Mouse (Mus musculus) embryonic facial prominence, embryonic 14.5 days (tissue): ENCODE data around the gene Psmc3ip. TPM values are rescaled to one million over a fixed set of nuclear protein-coding genes. Genes with fewer than 3 reads are reported as not detected.

Source experiments
- ATAC-seq: fragments of 200-750 bp; cut with Nextera tagmentation; 2 replicates; pipeline ENCODE4 v1.8.0; 2017; ENCODE audit warnings: low read depth, moderate number of reproducible peaks, moderate TSS enrichment
- DNase-seq: peaks from one replicate; pipeline ENCODE4 v3.0.0-alpha.2; 2015; ENCODE audit warnings: low spot score
- H3K27ac ChIP-seq: fragments of 300-500 bp; sonication (generic); replicated peaks from 2 replicates; pipeline ENCODE4 v1.5.1; 2014; ENCODE audit warnings: low read depth, mild to moderate bottlenecking, low read length, moderate library complexity
- H3K27me3 ChIP-seq: fragments of 300-500 bp; sonication (generic); replicated peaks from 2 replicates; pipeline ENCODE4 v1.6.1; 2014; ENCODE audit warnings: low read length; ENCODE audit not compliant: control insufficient read depth, insufficient read depth
- H3K36me3 ChIP-seq: fragments of 300-500 bp; sonication (generic); 2 replicates; pipeline ENCODE4 v1.6.1; 2014; ENCODE audit warnings: low read length, mixed read lengths; ENCODE audit not compliant: control insufficient read depth, insufficient read depth
- H3K4me1 ChIP-seq: fragments of 300-500 bp; sonication (generic); 2 replicates; pipeline ENCODE4 v1.6.1; 2014; ENCODE audit warnings: antibody characterized with exemption, low read length; ENCODE audit not compliant: control insufficient read depth, insufficient read depth
- H3K4me2 ChIP-seq: fragments of 300-500 bp; sonication (generic); 2 replicates; pipeline ENCODE4 v1.6.1; 2014; ENCODE audit warnings: low read depth, mild to moderate bottlenecking, low read length, moderate library complexity, mixed read lengths
- H3K4me3 ChIP-seq: fragments of 300-500 bp; sonication (generic); 2 replicates; pipeline ENCODE4 v1.5.1; 2014; ENCODE audit warnings: low read depth, mild to moderate bottlenecking, low read length
- H3K9ac ChIP-seq: fragments of 300-500 bp; sonication (generic); 2 replicates; pipeline ENCODE4 v1.6.1; 2014; ENCODE audit warnings: low read depth, mild to moderate bottlenecking, low read length, moderate library complexity, mixed read lengths
- H3K9me3 ChIP-seq: fragments of 300-500 bp; sonication (generic); 2 replicates; pipeline ENCODE4 v1.6.1; 2016; ENCODE audit warnings: low read length; ENCODE audit not compliant: control insufficient read depth
- WGBS: fragments of 180-500 bp; shearing (Covaris S2); extraction: QIAGEN DNeasy Blood & Tissue Kit; methylation state at CpG from one replicate; pipeline ENCODE4 v1.1.7; 2014; 5-methylcytosine and 5-hydroxymethylcytosine counted together
- polyA plus RNA-seq: library from polyadenylated mRNA; unstranded; fragments of >200 nt; fragmentation: Nextera tagmentation; extraction: Ambion mirVana; gene quantifications from 2 replicates; pipeline ENCODE4 v1.2.1, GENCODE M21; 2014

The Psmc3ip gene
- polyA plus RNA-seq, 1 experiment from 2014 or later, result 27.2 TPM

DNA sequence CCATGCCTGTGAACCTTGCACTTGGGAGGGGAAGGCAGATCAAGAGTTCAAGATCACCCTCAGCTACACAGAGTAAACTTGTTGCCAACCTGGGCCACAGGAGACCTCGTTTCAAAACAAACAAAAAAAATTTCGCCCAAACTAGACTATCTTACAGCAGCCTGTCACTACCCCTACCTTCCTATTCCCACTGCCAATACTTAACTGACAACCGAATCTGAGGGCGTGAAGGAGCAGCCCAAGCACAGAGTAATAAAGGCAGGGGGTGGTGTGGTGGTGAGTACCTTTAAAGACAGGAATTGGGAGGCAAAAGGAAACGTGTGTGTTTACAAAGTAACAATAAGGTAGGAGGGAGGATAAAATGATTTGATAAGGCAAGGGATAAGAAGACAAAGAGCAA, 15.5 kb upstream of the Psmc3ip start:
- 61% methylated on average over 5 of the region's 5 CpGs for WGBS
- no peak overlapping the region for H3K4me3 ChIP-seq
- peaks cover 13% of the 10 kb centered on the region; the same call in 1 of the 2 replicates for H3K36me3 ChIP-seq
- no peaks in the 10 kb centered on the region for H3K9me3 ChIP-seq
- no peak overlapping the region for H3K9ac ChIP-seq
- no peaks in the 10 kb centered on the region for H3K27me3 ChIP-seq
- DNase-seq (no peak), ATAC-seq (no peak)
- no peaks in the 10 kb centered on the region for H3K4me1 ChIP-seq
- H3K27ac ChIP-seq, result no peak overlapping the region
- no peak overlapping the region for H3K4me2 ChIP-seq

- 75% methylated on average over 4 of the region's 4 CpGs for WGBS
- ATAC-seq, result no peak
- H3K9ac ChIP-seq, result no peak overlapping the region
Observed at GRCm38 (mm10) chr11:101109351-101109750, 14.1 kb upstream of the Psmc3ip start.

GRCm38 (mm10) chr11:101103011-101103410, 7.8 kb upstream of the Psmc3ip start:
- Histone ChIP-seq H3K27ac (peak overlapping the region; percentile 63; the same call in 1 of the 2 replicates), H3K27me3 (no peaks in the 10 kb centered on the region), H3K4me2 (no peak overlapping the region), H3K36me3 (peaks cover 83% of the 10 kb centered on the region), H3K9me3 (no peaks in the 10 kb centered on the region), H3K4me1 (no peaks in the 10 kb centered on the region), H3K4me3 (no peak overlapping the region), H3K9ac (no peak overlapping the region)
- peak; percentile 60; the same call in 1 of the 2 replicates for ATAC-seq
- 73% methylated on average over 5 of the region's 5 CpGs for WGBS
- peak; percentile 81 for DNase-seq

More at GRCm38 (mm10) chr11:101109351-101109750, 14.1 kb upstream of the Psmc3ip start:
- peaks cover 24% of the 10 kb centered on the region; the same call in 1 of the 2 replicates for H3K36me3 ChIP-seq
- no peak for DNase-seq
- no peak overlapping the region for H3K27ac ChIP-seq
- no peak overlapping the region for H3K4me2 ChIP-seq
- no peaks in the 10 kb centered on the region for H3K4me1 ChIP-seq
- H3K4me3 ChIP-seq, result no peak overlapping the region
- H3K9me3 ChIP-seq, result no peaks in the 10 kb centered on the region
- H3K27me3 ChIP-seq, result no peaks in the 10 kb centered on the region

- Histone ChIP-seq H3K4me3 (no peak overlapping the region), H3K9me3 (no peaks in the 10 kb centered on the region), H3K4me1 (no peaks in the 10 kb centered on the region), H3K9ac (no peak overlapping the region), H3K36me3 (peaks cover 72% of the 10 kb centered on the region), H3K4me2 (no peak overlapping the region), H3K27ac (no peak overlapping the region), H3K27me3 (no peaks in the 10 kb centered on the region)
- no peak for ATAC-seq
- WGBS, result 88% methylated on average over 8 of the region's 8 CpGs
- no peak for DNase-seq
Observed at GRCm38 (mm10) chr11:101098231-101098630, 3.0 kb upstream of the Psmc3ip start.

DNA sequence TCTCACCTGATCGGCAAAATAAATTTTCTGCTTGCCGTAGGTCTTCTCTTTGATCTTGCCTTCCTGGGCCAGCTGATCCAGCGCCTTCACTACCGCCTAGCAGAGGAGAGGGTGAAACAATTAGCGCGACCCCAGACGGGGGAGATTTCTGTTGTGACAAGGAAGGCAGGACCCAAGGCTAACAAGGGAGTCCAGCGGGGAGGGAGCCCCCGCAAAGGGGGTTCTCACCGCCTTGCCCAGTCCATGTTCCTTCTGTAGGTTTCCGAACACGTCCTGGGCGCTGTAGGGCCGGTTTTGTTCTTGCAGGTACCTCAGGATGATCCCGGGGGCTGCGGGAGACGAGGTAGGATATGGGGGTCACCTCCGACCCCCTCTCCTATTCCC, 314 bp downstream of the Psmc3ip start:
- peak overlapping the region; percentile 96 for H3K4me2 ChIP-seq
- peaks cover 72% of the 10 kb centered on the region for H3K36me3 ChIP-seq
- H3K27ac ChIP-seq, result 0 out of 2 replicates have a peak overlapping the region, but pooled peaks have one; percentile 33
- peak overlapping the region; percentile 71 for H3K9ac ChIP-seq
- H3K27me3 ChIP-seq, result no peaks in the 10 kb centered on the region
- DNase-seq (no peak), ATAC-seq (peak; percentile 27)
- H3K9me3 ChIP-seq, result no peaks in the 10 kb centered on the region
- H3K4me1 ChIP-seq, result no peaks in the 10 kb centered on the region
- 0% methylated on average over 16 of the region's 18 CpGs for WGBS
- peak overlapping the region; percentile 66 for H3K4me3 ChIP-seq

- Histone ChIP-seq H3K4me2 (no peak overlapping the region), H3K27ac (no peak overlapping the region), H3K4me1 (peaks cover 3% of the 10 kb centered on the region; the same call in 1 of the 2 replicates), H3K27me3 (no peaks in the 10 kb centered on the region), H3K9me3 (no peaks in the 10 kb centered on the region), H3K36me3 (peaks cover 65% of the 10 kb centered on the region), H3K4me3 (no peak overlapping the region), H3K9ac (no peak overlapping the region)
- WGBS, result 82% methylated on average over 1 of the region's 1 CpGs
- ATAC-seq, result no peak
- DNase-seq, result no peak
Observed at GRCm38 (mm10) chr11:101089931-101090330, 5.3 kb downstream of the Psmc3ip start.

GRCm38 (mm10) chr11:101087682-101088055, 7.6 kb downstream of the Psmc3ip start:
- 15% methylated on average over 4 of the region's 8 CpGs for WGBS

DNA sequence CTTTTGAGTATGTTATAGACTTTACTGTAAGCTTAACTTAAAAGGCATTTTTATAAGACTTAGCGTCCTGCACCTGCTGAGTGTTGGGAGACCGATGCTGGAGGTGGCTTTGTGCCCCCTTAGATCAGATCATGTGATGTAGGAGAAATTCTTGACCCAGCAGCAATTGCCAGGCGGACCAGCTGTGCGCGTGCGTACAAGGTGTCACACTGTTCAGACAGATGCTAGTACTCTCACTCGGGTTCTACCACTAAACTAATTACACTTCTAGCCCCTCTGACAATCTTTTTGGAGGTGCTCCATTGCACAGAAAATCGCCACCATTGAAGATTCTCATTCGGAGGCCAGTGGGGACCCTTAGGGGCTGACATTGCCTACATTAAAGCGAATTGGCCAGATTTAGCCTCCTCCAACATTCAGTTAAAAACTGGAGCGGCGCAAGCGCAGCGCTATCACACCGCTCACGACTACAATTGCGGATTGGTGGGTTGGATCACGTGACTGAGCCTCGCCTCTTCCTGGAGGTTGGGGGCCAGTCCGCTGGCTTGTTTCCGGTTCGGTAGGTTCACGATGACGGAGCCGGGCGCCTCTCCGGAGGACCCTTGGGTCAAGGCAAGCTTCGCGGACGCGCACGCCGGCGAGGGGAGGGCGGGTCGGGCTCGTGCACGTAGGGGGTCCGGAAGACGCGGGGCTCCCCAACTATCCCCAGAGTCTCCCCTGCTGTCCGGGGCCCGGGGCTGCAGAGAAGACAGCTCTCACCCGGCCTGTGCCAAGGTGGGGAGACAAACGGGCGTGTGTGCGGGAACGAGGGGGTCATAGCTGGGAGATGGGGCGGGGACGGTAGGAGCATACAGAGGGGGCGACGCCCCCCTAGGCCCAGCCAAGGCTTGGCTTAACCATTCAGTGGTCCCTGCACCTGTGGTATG, 8.2 kb downstream of the Psmc3ip start, which contains the start of gene Mlx:
Mlx (plus strand) TSS at position 522 of the 926 bp plus-strand sequence.
- peak within 1 kb of the TSS; percentile 82 for H3K9ac ChIP-seq
- DNase-seq (peak; percentile 97), ATAC-seq (peak; percentile 90)
- peak within 1 kb of the TSS; percentile 78 for H3K27ac ChIP-seq
- peaks cover 10% of the 10 kb centered on the region for H3K4me1 ChIP-seq
- H3K4me3 ChIP-seq, result peak within 1 kb of the TSS; percentile 66
- no peaks in the 10 kb centered on the region for H3K27me3 ChIP-seq
- WGBS, result under 1% methylated on average over 37 of the region's 52 CpGs
- no peaks in the 10 kb centered on the region for H3K9me3 ChIP-seq
- peak within 1 kb of the TSS; percentile 86 for H3K4me2 ChIP-seq
- peaks cover 47% of the 10 kb centered on the region for H3K36me3 ChIP-seq

More at GRCm38 (mm10) chr11:101087682-101088055, 7.6 kb downstream of the Psmc3ip start:
- peak overlapping the region; percentile 86 for H3K4me2 ChIP-seq
- peak overlapping the region; percentile 82 for H3K9ac ChIP-seq
- ATAC-seq, result no peak
- no peak for DNase-seq
- H3K27me3 ChIP-seq, result no peaks in the 10 kb centered on the region
- H3K9me3 ChIP-seq, result no peaks in the 10 kb centered on the region
- peaks cover 10% of the 10 kb centered on the region for H3K4me1 ChIP-seq
- peak overlapping the region; percentile 66 for H3K4me3 ChIP-seq
- H3K27ac ChIP-seq, result peak overlapping the region; percentile 61
- H3K36me3 ChIP-seq, result peaks cover 53% of the 10 kb centered on the region
